Mouse (Mus musculus): ENCODE measurements at regions not wholly inside any gene's neighbourhood (a gene's known extent, or its start where the extent isn't known, plus 50 kb on each side); places are given as distances from the start of the nearest gene placed in this dataset.

GRCm38 (mm10) chr6:31318506-31318905 is 80.0 kb upstream of the Mkln1 start:
- TF ChIP-seq CEBPB (IDR thresholded peaks at IDR 0.05; ENCODE audit: low read depth) (no peak), CTCF (IDR thresholded peaks at IDR 0.05; ENCODE audit: control insufficient read depth, insufficient read depth, insufficient read length) (no peak), MAX (IDR thresholded peaks at IDR 0.05) (no peak), USF1 (IDR thresholded peaks at IDR 0.05; ENCODE audit: low read depth) (no peak), FOSL1 (IDR thresholded peaks at IDR 0.05; ENCODE audit: insufficient read depth, low read length, poor library complexity, severe bottlenecking) (no peak)

All from C2C12 (cell line).